14 mouse cellular contexts compared by ENCODE assay signal in the genomic region with DNA sequence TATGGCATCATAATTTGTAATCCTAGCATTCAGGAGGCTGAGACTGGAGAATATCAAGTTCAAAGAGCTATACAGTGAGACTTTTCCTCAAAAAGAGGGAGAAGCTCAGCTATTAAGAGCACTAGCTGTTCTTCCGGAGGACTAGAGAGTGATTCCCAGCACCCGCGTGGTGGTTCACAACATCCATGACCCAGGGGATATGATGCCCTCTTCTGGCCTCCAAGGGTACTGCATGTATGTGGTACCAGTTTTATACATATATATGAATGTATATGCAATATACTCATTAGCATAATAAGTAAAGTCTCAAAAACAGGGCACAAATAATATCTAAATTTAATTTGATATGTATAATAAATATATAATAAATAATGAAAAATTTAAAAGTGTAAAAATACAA. TPM values are rescaled to one million over a fixed set of nuclear protein-coding genes. Genes with fewer than 3 reads are reported as not detected.
DNase-seq lines count a peak whose midpoint lies in the region; ATAC-seq and TF ChIP-seq lines count a peak whose summit lies in the region.
"Had no signal": no experiment of that assay in that cellular context is flagged by ENCODE, and none has a peak within 500 bp of the region (broad histone marks: within the 10 kb centered on the region; RNA-seq: fewer than 3 reads in every experiment).

No protein-coding gene starts in this region.

- H3K9me3 ChIP-seq in lung, embryonic 14.5 days (ENCODE audit: low read depth, low read length) = 0 out of 2 replicates have a peak, but pooled peaks cover 4% of the 10 kb centered on the region
- H3K9me3 ChIP-seq in ES-E14 (ENCODE audit: control insufficient read depth, insufficient read depth, low read depth, low read length) = no peaks in the 10 kb centered on the region
- H3K9me3 ChIP-seq: midbrain, embryonic 12.5 days had no signal

- TF ChIP-seq CTCF in heart, adult 2 months (IDR thresholded peaks at IDR 0.05) = peak; percentile 49
- peak; percentile 33; the same call in 1 of the 2 replicates for TF ChIP-seq CTCF in lung, embryonic 14.5 days (IDR thresholded peaks at IDR 0.05; ENCODE audit: low read depth)
- TF ChIP-seq CTCF in small intestine, adult 2 months (IDR thresholded peaks at IDR 0.05; ENCODE audit: extremely low read depth, insufficient read length, insufficient replicate concordance, low read depth, low read length) = peak; percentile 51; the same call in 1 of the 2 replicates

- no peak for ATAC-seq in lung, embryonic 14.5 days (ENCODE audit: insufficient read depth)
- ATAC-seq: activated CD4-positive, CD25-positive, alpha-beta regulatory T cell, adult 4 months had no signal

- intact Hi-C loops in heart, adult 2 months (cut with DNase I) = no loop called here
- intact Hi-C loops in heart, postnatal 25 days (cut with DNase I) = no loop called here

- H3K4me2 ChIP-seq in lung, embryonic 14.5 days = no peak overlapping the region
- H3K4me2 ChIP-seq: midbrain, embryonic 12.5 days had no signal

- no peak overlapping the region for H3K9ac ChIP-seq in heart, adult 2 months (ENCODE audit: low read depth, low read length)
- no peak overlapping the region for H3K9ac ChIP-seq in lung, embryonic 14.5 days
- no peak overlapping the region for H3K9ac ChIP-seq in ES-E14 (ENCODE audit: insufficient read depth, low read depth, low read length, poor library complexity, severe bottlenecking)
- H3K9ac ChIP-seq: midbrain, embryonic 12.5 days had no signal

- TF ChIP-seq EP300 in heart, adult 2 months (IDR thresholded peaks at IDR 0.05; ENCODE audit: insufficient read depth, low read depth, low read length) = no peak

- H3K36me3 ChIP-seq in heart, adult 2 months (ENCODE audit: control insufficient read depth, insufficient read depth, low read length) = no peaks in the 10 kb centered on the region
- no peaks in the 10 kb centered on the region for H3K36me3 ChIP-seq in lung, embryonic 14.5 days (ENCODE audit: insufficient read depth)
- H3K36me3 ChIP-seq in ES-E14 (ENCODE audit: control insufficient read depth, insufficient read depth, low read length, poor library complexity, severe bottlenecking) = no peaks in the 10 kb centered on the region
- no peaks in the 10 kb centered on the region for H3K36me3 ChIP-seq in small intestine, adult 2 months (ENCODE audit: control insufficient read depth, insufficient read depth, low read length)
- H3K36me3 ChIP-seq: embryonic facial prominence, embryonic 10.5 days; hindbrain, embryonic 10.5 days; midbrain, embryonic 12.5 days had no signal

- no peak overlapping the region for H3K4me3 ChIP-seq in heart, adult 2 months
- no peak overlapping the region for H3K4me3 ChIP-seq in lung, embryonic 14.5 days (ENCODE audit: low read depth, low read length)
- H3K4me3 ChIP-seq in ES-E14 (ENCODE audit: insufficient read depth in 1 of 2, low read depth in 1 of 2, low read length in 2 of 2, poor library complexity in 1 of 2, severe bottlenecking in 1 of 2) = no peak overlapping the region
- H3K4me3 ChIP-seq in small intestine, adult 2 months (ENCODE audit: low read depth, low read length) = no peak overlapping the region
- H3K4me3 ChIP-seq: embryonic facial prominence, embryonic 10.5 days; hindbrain, embryonic 10.5 days; midbrain, embryonic 12.5 days had no signal

- no peaks in the 10 kb centered on the region for H3K27me3 ChIP-seq in heart, adult 2 months (ENCODE audit: control insufficient read depth, insufficient read depth, low read length)
- no peaks in the 10 kb centered on the region for H3K27me3 ChIP-seq in lung, embryonic 14.5 days (ENCODE audit: insufficient read depth, low read length)
- H3K27me3 ChIP-seq in small intestine, adult 2 months (ENCODE audit: control insufficient read depth, insufficient read depth, low read length) = no peaks in the 10 kb centered on the region
- H3K27me3 ChIP-seq: midbrain, embryonic 12.5 days had no signal

- TF ChIP-seq POLR2A in heart, adult 2 months (IDR thresholded peaks at IDR 0.05; ENCODE audit: insufficient read depth, low read depth, low read length) = no peak
- TF ChIP-seq POLR2A in small intestine, adult 2 months (IDR thresholded peaks at IDR 0.05; ENCODE audit: low read depth, low read length) = no peak

- DNase-seq in heart, adult 2 months = no peak
- DNase-seq in heart, adult 18-20 months = no peak
- DNase-seq in lung, embryonic 14.5 days = no peak
- no peak for DNase-seq in lung, postnatal 14 days
- peak; percentile 12 for DNase-seq in ES-E14 (ENCODE audit: low read depth, low spot score)
- no peak for DNase-seq in cerebellum, adult 18-20 months
- no peak for DNase-seq in heart, postnatal 25 days (ENCODE audit: low spot score)
- DNase-seq: layer of hippocampus, adult 9-11 months; left cerebral cortex, postnatal 4 days had no signal

- no peaks in the 10 kb centered on the region for H3K4me1 ChIP-seq in heart, adult 2 months (ENCODE audit: control insufficient read depth, insufficient read depth, low read length)
- no peaks in the 10 kb centered on the region for H3K4me1 ChIP-seq in lung, embryonic 14.5 days (ENCODE audit: insufficient read depth)
- H3K4me1 ChIP-seq in ES-E14 (ENCODE audit: control insufficient read depth in 2 of 2, insufficient read depth in 2 of 2, low read length in 2 of 2, poor library complexity in 1 of 2) = no peaks in the 10 kb centered on the region
- H3K4me1 ChIP-seq in small intestine, adult 2 months (ENCODE audit: control insufficient read depth, insufficient read depth, insufficient read length, low read length) = no peaks in the 10 kb centered on the region
- H3K4me1 ChIP-seq: embryonic facial prominence, embryonic 10.5 days; hindbrain, embryonic 10.5 days; midbrain, embryonic 12.5 days had no signal

- H3K79me2 ChIP-seq in heart, adult 2 months (replicated peaks; ENCODE audit: control insufficient read depth, insufficient read depth, low read length) = no peaks in the 10 kb centered on the region

- in situ Hi-C loops in ES-E14 (cut with MboI; ENCODE audit: low sequenced_read_pairs in 2 of 2, unreplicated experiment in 2 of 2) = no loop called here

- 77% methylated on average over 3 of the region's 3 CpGs for WGBS in heart, adult 2 months
- WGBS in lung, embryonic 14.5 days = 78% methylated on average over 3 of the region's 3 CpGs
- 88% methylated on average over 3 of the region's 3 CpGs for WGBS in small intestine, adult 2 months

- H3K27ac ChIP-seq in heart, adult 2 months = no peak overlapping the region
- no peak overlapping the region for H3K27ac ChIP-seq in lung, embryonic 14.5 days (ENCODE audit: low read depth)
- no peak overlapping the region for H3K27ac ChIP-seq in ES-E14 (ENCODE audit: insufficient read depth, low read depth, low read length, poor library complexity, severe bottlenecking)
- no peak overlapping the region for H3K27ac ChIP-seq in small intestine, adult 2 months (ENCODE audit: insufficient read depth, low read depth, low read length)
- H3K27ac ChIP-seq: embryonic facial prominence, embryonic 10.5 days; hindbrain, embryonic 10.5 days; midbrain, embryonic 12.5 days had no signal

TF ChIP-seq in ES-E14, 5 proteins besides CTCF, POLR2A, EP300 and RAD21:
- TF ChIP-seq ZC3H11A (IDR thresholded peaks at IDR 0.05; ENCODE audit: borderline replicate concordance, low read depth, low read length) (0 out of 2 replicates have a peak, but pooled peaks have one; percentile 18), ZNF384 (IDR thresholded peaks at IDR 0.05; ENCODE audit: low read depth, low read length) (no peak)

RNA-seq across cellular contexts. Expression of a gene that starts 17.6 kb away (rescaled TPM):
- total RNA-seq in heart, adult 2 months (2021) = 1 to 10 TPM; 1.6 to 2.2 TPM
- polyA plus RNA-seq in heart, adult 2 months (2012; rRNA removed) = 3.3 and 4.7 TPM in 2 replicates
- 1 to 10 TPM; 2.1 to 5.1 TPM for total RNA-seq in heart, adult 18-20 months (2021)
- polyA plus RNA-seq in lung, embryonic 14.5 days (2014; fragmentation: Nextera tagmentation; extraction: Ambion mirVana) = 28.1 and 33.2 TPM in 2 replicates
- 6.6 and 12.9 TPM in 2 replicates for total RNA-seq in ES-E14 (2012; rRNA removed)
- 0.04 and 0.39 TPM in 2 replicates for polyA plus RNA-seq in small intestine, adult 2 months (2012; rRNA removed)
- total RNA-seq in heart, postnatal 25 days (2021) = 1 to 10 TPM; 1.6 TPM

RNA-seq across cellular contexts. Expression of a gene that starts 25.8 kb away (rescaled TPM):
- 10 to 100 TPM; 12.1 to 14.1 TPM for total RNA-seq in heart, adult 2 months (2021)
- 3.8 and 5.8 TPM in 2 replicates for polyA plus RNA-seq in heart, adult 2 months (2012; rRNA removed)
- total RNA-seq in heart, adult 18-20 months (2021) = 10 to 100 TPM; 17.4 to 17.9 TPM
- 34.4 and 38.9 TPM in 2 replicates for polyA plus RNA-seq in lung, embryonic 14.5 days (2014; fragmentation: Nextera tagmentation; extraction: Ambion mirVana)
- total RNA-seq in ES-E14 (2012; rRNA removed) = 9.2 and 16.8 TPM in 2 replicates
- 0.03 and 0.23 TPM in 2 replicates for polyA plus RNA-seq in small intestine, adult 2 months (2012; rRNA removed)
- 10 to 100 TPM; 13.3 to 13.4 TPM for total RNA-seq in heart, postnatal 25 days (2021)
